12 mouse cellular contexts compared by ENCODE assay signal in genomic region chr4:152725881-152726280, GRCm38 (mm10).
DNase-seq lines count a peak whose midpoint lies in the region; ATAC-seq and TF ChIP-seq lines count a peak whose summit lies in the region.
"Had no signal": no experiment of that assay in that cellular context is flagged by ENCODE, and none has a peak within 500 bp of the region (broad histone marks: within the 10 kb centered on the region; RNA-seq: fewer than 3 reads in every experiment).

No protein-coding gene starts in this region.

- H3K4me2 ChIP-seq in limb, embryonic 14.5 days (replicated peaks; ENCODE audit: low read depth, low read length, severe bottlenecking), result no peak overlapping the region
- H3K4me2 ChIP-seq: embryonic facial prominence, embryonic 13.5 days; limb, embryonic 15.5 days; stomach, embryonic 15.5 days had no signal

- H3K4me1 ChIP-seq in limb, embryonic 14.5 days (ENCODE audit: control insufficient read depth, insufficient read depth, low read length), result 0 out of 2 replicates have a peak, but pooled peaks cover 7% of the 10 kb centered on the region
- H3K4me1 ChIP-seq: embryonic facial prominence, embryonic 13.5 days; stomach, embryonic 15.5 days had no signal

- 23% methylated on average over 5 of the region's 5 CpGs for WGBS in limb, embryonic 14.5 days

- no peak for ATAC-seq in limb, embryonic 14.5 days (ENCODE audit: low FRiP score, low read depth)

- DNase-seq in embryo, embryonic 10 days (ENCODE audit: low spot score), result peak; percentile 17
- DNase-seq in embryo, embryonic 9.5 days (ENCODE audit: extremely low spot score), result no peak
- DNase-seq in right cerebral cortex, postnatal 10 days (ENCODE audit: low spot score in 2 of 2), result peak; percentile 53 to 67
- no peak for DNase-seq in right cerebral cortex, postnatal 14 days
- DNase-seq in limb, embryonic 14.5 days (ENCODE audit: low spot score), result peak; percentile 8
- no peak for DNase-seq in liver
- no peak for DNase-seq in adrenal gland, postnatal 4 days (ENCODE audit: low spot score in 2 of 2)
- no peak for DNase-seq in ovary, postnatal 10 days (ENCODE audit: low spot score)
- DNase-seq: kidney, postnatal 4 days had no signal

- H3K4me3 ChIP-seq in limb, embryonic 14.5 days (replicated peaks; ENCODE audit: low read length), result no peak overlapping the region
- H3K4me3 ChIP-seq: embryonic facial prominence, embryonic 13.5 days; limb, embryonic 15.5 days; stomach, embryonic 15.5 days had no signal

- no peak for TF ChIP-seq POLR2A in limb, embryonic 14.5 days (IDR thresholded peaks at IDR 0.05; ENCODE audit: borderline replicate concordance, extremely low read depth, insufficient read depth, insufficient read length)

- H3K9ac ChIP-seq in limb, embryonic 14.5 days (ENCODE audit: low read depth, low read length, severe bottlenecking), result no peak overlapping the region
- H3K9ac ChIP-seq: embryonic facial prominence, embryonic 13.5 days; limb, embryonic 15.5 days; stomach, embryonic 15.5 days had no signal

- H3K9me3 ChIP-seq in limb, embryonic 14.5 days (ENCODE audit: control insufficient read depth, low read length), result no peaks in the 10 kb centered on the region
- H3K9me3 ChIP-seq: embryonic facial prominence, embryonic 13.5 days; limb, embryonic 15.5 days; stomach, embryonic 15.5 days had no signal

- no peaks in the 10 kb centered on the region for H3K36me3 ChIP-seq in limb, embryonic 14.5 days (ENCODE audit: control insufficient read depth, insufficient read depth, low read length)
- H3K36me3 ChIP-seq: embryonic facial prominence, embryonic 13.5 days; limb, embryonic 15.5 days; stomach, embryonic 15.5 days had no signal

- H3K27me3 ChIP-seq in limb, embryonic 14.5 days (ENCODE audit: control insufficient read depth, insufficient read depth, low read length), result no peaks in the 10 kb centered on the region
- H3K27me3 ChIP-seq: stomach, embryonic 15.5 days had no signal

- no peak overlapping the region for H3K27ac ChIP-seq in limb, embryonic 14.5 days (replicated peaks; ENCODE audit: low read depth, low read length)
- H3K27ac ChIP-seq: embryonic facial prominence, embryonic 13.5 days; limb, embryonic 15.5 days had no signal

Comparison
In these comparisons a context has a peak if more than half of its experiments do, and no peak if none do; other contexts are left out.
1. DNase-seq: peak in embryo, embryonic 10 days (single experiment), right cerebral cortex, postnatal 10 days (2 of 2) and limb, embryonic 14.5 days (single experiment); none in embryo, embryonic 9.5 days (single experiment), right cerebral cortex, postnatal 14 days (single experiment), liver (single experiment), adrenal gland, postnatal 4 days (0 of 2) and ovary, postnatal 10 days (single experiment).